Mouse (Mus musculus) heart, postnatal 0 days (tissue): ENCODE data around the gene Gm20425.

Source experiments
- CTCF ChIP-seq: IDR thresholded peaks from 2 replicates; pipeline ENCODE4 v1.5.1; 2016; ENCODE audit warnings: antibody characterized with exemption, control low read depth, low read depth
- EP300 ChIP-seq: IDR thresholded peaks from 2 replicates; pipeline ENCODE4 v1.6.1; 2016; ENCODE audit warnings: antibody characterized with exemption, low read depth

DNA sequence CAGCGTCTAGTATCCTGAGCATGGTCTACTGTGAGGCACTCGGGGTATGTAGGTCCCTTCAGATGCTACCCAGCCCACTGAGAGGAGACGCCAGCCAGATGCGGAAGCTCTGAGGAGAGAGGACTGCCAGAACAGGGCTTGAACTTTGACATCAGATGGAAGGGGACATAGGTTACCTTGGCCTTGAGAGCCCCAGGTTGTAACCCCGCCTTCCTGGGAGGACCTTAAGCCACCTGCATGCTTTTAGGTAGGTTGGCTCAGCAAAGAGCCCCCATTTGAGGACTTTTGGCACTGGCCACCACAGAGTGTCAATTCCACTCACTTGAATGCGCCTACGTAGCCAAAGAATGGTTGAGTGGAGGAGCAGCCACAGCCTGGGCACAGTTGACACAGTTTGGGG lies 5.4 kb downstream of the Gm20425 start:
- TF ChIP-seq CTCF (no peak), EP300 (no peak)
